1 mouse cellular context compared by ENCODE assay signal in genomic region chr11:94986435-94986834, GRCm38 (mm10).
TF ChIP-seq lines count a peak whose summit lies in the region.

No protein-coding gene starts in this region.

TF ChIP-seq in MEL, 35 proteins besides CTCF, POLR2A, EP300 and RAD21 (continued from another document):
- no peak for TF ChIP-seq KAT2A (conservative IDR thresholded peaks at IDR 0.05; ENCODE audit: low read depth, low read length)
- TF ChIP-seq USF1 (IDR thresholded peaks at IDR 0.05; ENCODE audit: low read depth, low read length): no peak
- TF ChIP-seq ETS1 (IDR thresholded peaks at IDR 0.05; ENCODE audit: low read depth, low read length): peak; percentile 58
- TF ChIP-seq MYB (IDR thresholded peaks at IDR 0.05; ENCODE audit: low read depth, low read length): no peak
